Mouse (Mus musculus) stomach, postnatal 0 days (tissue): ENCODE data around the gene Fam149a. TPM values are rescaled to one million over a fixed set of nuclear protein-coding genes. Genes with fewer than 3 reads are reported as not detected.

Source experiments
- ATAC-seq: fragments of 200-750 bp; cut with Nextera tagmentation; 2 replicates; pipeline ENCODE4 v1.8.0; 2017; ENCODE audit not compliant: low FRiP score, low TSS enrichment
- DNase-seq: peaks from one replicate; pipeline ENCODE4 v3.0.0-alpha.2; 2016; ENCODE audit warnings: low spot score
- H3K27ac ChIP-seq: fragments of 300-500 bp; sonication (generic); replicated peaks from 2 replicates; pipeline ENCODE4 v1.5.1; 2014; ENCODE audit warnings: mild to moderate bottlenecking, control low read depth
- H3K27me3 ChIP-seq: fragments of 300-500 bp; sonication (generic); 2 replicates; pipeline ENCODE4 v1.6.1; 2014; ENCODE audit warnings: low read length; ENCODE audit not compliant: control insufficient read depth, insufficient read depth
- H3K36me3 ChIP-seq: fragments of 300-500 bp; sonication (generic); 2 replicates; pipeline ENCODE4 v1.6.1; 2014; ENCODE audit warnings: low read length, mixed read lengths; ENCODE audit not compliant: control insufficient read depth, insufficient read depth
- H3K4me1 ChIP-seq: fragments of 300-500 bp; sonication (generic); replicated peaks from 2 replicates; pipeline ENCODE4 v1.6.1; 2014; ENCODE audit warnings: antibody characterized with exemption; ENCODE audit not compliant: control insufficient read depth, insufficient read depth
- H3K4me2 ChIP-seq: fragments of 300-500 bp; sonication (generic); replicated peaks from 2 replicates; pipeline ENCODE4 v1.6.1; 2014; ENCODE audit warnings: low read depth, mild to moderate bottlenecking, control low read depth, moderate library complexity
- H3K4me3 ChIP-seq: fragments of 300-500 bp; sonication (generic); 2 replicates; pipeline ENCODE4 v1.5.1; 2014; ENCODE audit warnings: low read depth, low read length, control low read depth
- H3K9ac ChIP-seq: fragments of 300-500 bp; sonication (generic); 2 replicates; pipeline ENCODE4 v1.6.1; 2014; ENCODE audit warnings: mild to moderate bottlenecking, low read length, control low read depth, mixed read lengths
- H3K9me3 ChIP-seq: fragments of 300-500 bp; sonication (generic); 2 replicates; pipeline ENCODE4 v1.6.1; 2016; ENCODE audit warnings: low read length; ENCODE audit not compliant: control insufficient read depth
- CTCF ChIP-seq: IDR thresholded peaks from 2 replicates; pipeline ENCODE4 v1.5.1; 2016; ENCODE audit warnings: antibody characterized with exemption, low read depth, mild to moderate bottlenecking, moderate library complexity
- EP300 ChIP-seq: optimal IDR thresholded peaks from 2 replicates; pipeline ENCODE3; 2016; ENCODE audit warnings: antibody characterized with exemption
- WGBS: fragments of 180-500 bp; shearing (Covaris S2); extraction: QIAGEN DNeasy Blood & Tissue Kit; methylation state at CpG from one replicate; pipeline ENCODE4 v1.1.7; 2014; 5-methylcytosine and 5-hydroxymethylcytosine counted together
- polyA plus RNA-seq: library from polyadenylated mRNA; unstranded; fragments of >200 nt; fragmentation: Nextera tagmentation; extraction: Ambion mirVana; gene quantifications from 2 replicates; pipeline ENCODE4 v1.2.1, GENCODE M21; 2015

Fam149a gene
- polyA plus RNA-seq, 1 experiment from 2014 or later = 15.9 TPM

GRCm38 (mm10) chr8:45324151-45324550 is 57.9 kb downstream of the Fam149a start:
- ATAC-seq = no peak
- Histone ChIP-seq H3K27ac (no peak overlapping the region), H3K36me3 (no peaks in the 10 kb centered on the region), H3K9ac (no peak overlapping the region), H3K4me2 (no peak overlapping the region), H3K9me3 (no peaks in the 10 kb centered on the region), H3K4me1 (no peaks in the 10 kb centered on the region), H3K4me3 (no peak overlapping the region), H3K27me3 (no peaks in the 10 kb centered on the region)
- WGBS = 38% methylated on average over 4 of the region's 4 CpGs
- no peak for TF ChIP-seq EP300
- no peak for TF ChIP-seq CTCF
- DNase-seq = no peak

GRCm38 (mm10) chr8:45321365-45321764 is 60.7 kb downstream of the Fam149a start:
- TF ChIP-seq CTCF = no peak
- TF ChIP-seq EP300 = no peak
- ATAC-seq = no peak
- no peaks in the 10 kb centered on the region for H3K27me3 ChIP-seq
- H3K9me3 ChIP-seq = no peaks in the 10 kb centered on the region
- DNase-seq = no peak
- H3K4me2 ChIP-seq = no peak overlapping the region
- H3K36me3 ChIP-seq = no peaks in the 10 kb centered on the region
- no peak overlapping the region for H3K4me3 ChIP-seq
- 71% methylated on average over 2 of the region's 2 CpGs for WGBS
- no peaks in the 10 kb centered on the region for H3K4me1 ChIP-seq
- no peak overlapping the region for H3K9ac ChIP-seq
- H3K27ac ChIP-seq = no peak overlapping the region

GRCm38 (mm10) chr8:45320930-45321329 is 61.2 kb downstream of the Fam149a start:
- H3K27me3 ChIP-seq = no peaks in the 10 kb centered on the region
- no peaks in the 10 kb centered on the region for H3K9me3 ChIP-seq
- H3K27ac ChIP-seq = no peak overlapping the region
- H3K4me1 ChIP-seq = no peaks in the 10 kb centered on the region
- 0 out of 2 replicates have a peak, but pooled peaks have one; percentile 40 for ATAC-seq
- no peaks in the 10 kb centered on the region for H3K36me3 ChIP-seq
- no peak for TF ChIP-seq CTCF
- no peak for TF ChIP-seq EP300
- no peak for DNase-seq
- WGBS = 41% methylated on average over 1 of the region's 1 CpGs
- H3K9ac ChIP-seq = no peak overlapping the region
- no peak overlapping the region for H3K4me3 ChIP-seq
- no peak overlapping the region for H3K4me2 ChIP-seq

- Histone ChIP-seq H3K36me3 (no peaks in the 10 kb centered on the region), H3K4me1 (no peaks in the 10 kb centered on the region), H3K9me3 (no peaks in the 10 kb centered on the region), H3K4me2 (no peak overlapping the region), H3K27ac (no peak overlapping the region), H3K9ac (no peak overlapping the region), H3K27me3 (no peaks in the 10 kb centered on the region), H3K4me3 (no peak overlapping the region)
- TF ChIP-seq EP300 (no peak), CTCF (no peak)
- 78% methylated on average over 4 of the region's 4 CpGs for WGBS
- DNase-seq (no peak), ATAC-seq (no peak)
Observed at GRCm38 (mm10) chr8:45310967-45311366, 71.1 kb downstream of the Fam149a start.

- 83% methylated on average over 13 of the region's 13 CpGs for WGBS
- DNase-seq = no peak
Observed at GRCm38 (mm10) chr8:45308366-45308765, 73.7 kb downstream of the Fam149a start, which contains the start of gene Gm45753. Gene Gm45753, minus strand, starts transcription at chr8:45308466.

GRCm38 (mm10) chr8:45305479-45305878 is 76.6 kb downstream of the Fam149a start:
- H3K9ac ChIP-seq = no peak overlapping the region
- H3K27ac ChIP-seq = no peak overlapping the region
- H3K4me3 ChIP-seq = no peak overlapping the region
- H3K27me3 ChIP-seq = no peaks in the 10 kb centered on the region
- H3K4me2 ChIP-seq = no peak overlapping the region
- H3K4me1 ChIP-seq = no peaks in the 10 kb centered on the region
- WGBS = 70% methylated on average over 1 of the region's 1 CpGs
- ATAC-seq (no peak), DNase-seq (no peak)
- no peaks in the 10 kb centered on the region for H3K36me3 ChIP-seq
- H3K9me3 ChIP-seq = no peaks in the 10 kb centered on the region
- TF ChIP-seq CTCF (no peak), EP300 (no peak)

More at GRCm38 (mm10) chr8:45308366-45308765, 73.7 kb downstream of the Fam149a start, which contains the start of gene Gm45753:
- Histone ChIP-seq H3K36me3 (no peaks in the 10 kb centered on the region), H3K9ac (no peak within 1 kb of the TSS), H3K9me3 (no peaks in the 10 kb centered on the region), H3K4me1 (no peaks in the 10 kb centered on the region), H3K27ac (no peak within 1 kb of the TSS), H3K4me2 (no peak within 1 kb of the TSS), H3K27me3 (no peaks in the 10 kb centered on the region), H3K4me3 (no peak within 1 kb of the TSS)
- ATAC-seq = no peak
- TF ChIP-seq CTCF (no peak), EP300 (no peak)
